Mouse (Mus musculus): Measurements from ENCODE around the gene Rgp1. TPM values are rescaled to one million over a fixed set of nuclear protein-coding genes. Genes with fewer than 3 reads are reported as not detected.

Rgp1 gene
- 28.1 TPM for polyA plus RNA-seq (2014; fragmentation: Illumina TruSeq; extraction: RNeasy Lipid Tissue Mini Kit (QIAGEN cat#74804); ENCODE audit: low read depth, low replicate concordance)

DNA sequence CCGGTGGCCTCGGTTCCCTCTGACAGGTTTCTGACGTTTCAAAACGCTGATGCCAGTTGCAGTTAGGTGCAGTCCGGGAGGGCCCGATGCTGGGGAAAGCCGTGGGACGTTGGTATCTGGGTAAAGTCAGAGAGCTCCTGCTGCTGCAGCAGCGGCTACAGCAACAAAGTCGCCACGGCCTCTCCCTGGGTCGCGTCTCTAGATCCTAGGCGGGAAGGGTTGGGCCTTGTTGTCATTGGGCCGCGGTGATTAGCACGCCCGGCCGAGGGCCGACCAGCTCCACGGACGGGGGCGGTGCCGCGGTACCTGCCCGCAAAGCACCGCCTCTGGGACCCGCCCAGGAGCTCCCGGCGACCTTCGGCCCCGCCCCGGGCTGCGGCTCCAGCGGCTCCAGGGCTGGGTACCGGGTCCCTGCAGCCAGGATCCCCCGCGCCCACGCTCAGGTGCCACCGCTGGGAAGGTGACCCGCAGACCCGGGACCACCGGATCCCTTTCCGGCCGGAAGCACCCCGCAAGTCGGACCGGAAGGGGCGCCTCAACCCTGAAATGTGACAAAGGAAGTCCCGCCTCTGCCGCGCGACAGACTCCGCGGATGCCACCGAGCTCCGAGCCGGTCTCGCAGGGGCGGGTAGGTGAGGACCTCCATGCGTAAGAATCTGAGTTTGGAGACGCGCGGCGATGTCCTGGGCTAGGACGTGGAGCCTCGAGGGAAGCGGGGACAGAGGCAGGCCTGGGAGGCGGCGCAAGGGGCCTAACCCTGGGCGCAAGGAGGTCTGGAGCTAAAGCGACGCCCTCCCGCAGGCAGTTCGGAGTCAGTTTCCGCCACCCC, at the start of gene Rgp1, which contains the start of gene Gba2:
Gene Rgp1 (plus strand): TSS at position 340 of the 829 bp plus-strand sequence.
Gene Gba2 (minus strand): TSS at position 498 of the 829 bp plus-strand sequence.

DNA sequence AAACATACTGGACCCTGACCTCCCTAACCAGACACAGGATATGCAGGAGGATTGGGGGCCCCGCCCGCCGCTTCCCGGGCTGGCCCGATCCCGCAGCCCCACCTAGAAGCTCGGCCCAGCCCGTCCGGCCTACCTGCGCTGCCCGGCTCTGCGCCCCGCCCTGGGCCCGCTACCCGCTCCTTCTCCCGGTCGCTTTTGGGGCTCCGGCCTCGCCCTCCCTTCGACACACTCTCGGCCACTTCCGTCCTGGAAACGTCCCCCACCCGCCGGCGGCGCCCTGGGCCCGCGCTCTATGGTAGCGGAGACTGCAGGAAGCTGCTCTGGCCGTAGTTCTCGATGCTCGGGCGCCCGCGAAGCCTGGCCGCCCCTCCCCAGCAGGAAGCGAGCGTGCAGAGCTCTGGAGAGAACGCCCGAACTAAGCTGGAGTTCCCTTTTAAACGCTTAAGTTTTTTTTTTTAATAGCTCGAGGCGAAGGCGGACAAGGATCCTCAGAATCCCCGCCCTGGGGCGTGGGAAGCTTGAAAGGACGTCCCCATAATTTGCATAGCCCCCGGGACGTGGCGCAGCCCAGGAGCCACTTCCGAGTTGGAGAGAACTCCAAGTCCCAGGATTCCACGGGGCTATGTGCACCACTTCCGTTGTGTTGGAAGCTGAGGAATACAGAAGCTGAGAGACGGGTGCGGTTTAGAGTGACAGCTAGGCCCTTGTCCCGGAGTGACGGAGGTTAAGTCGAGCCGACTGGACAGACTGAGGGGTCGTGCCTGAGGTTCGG, 16.3 kb upstream of the Rgp1 start, which contains the start of the genes Creb3 and Tln1:
Gene Creb3 (plus strand): TSS at position 336 of the 772 bp plus-strand sequence.
Gene Tln1 (minus strand): TSS at position 695 of the 772 bp plus-strand sequence.

DNA sequence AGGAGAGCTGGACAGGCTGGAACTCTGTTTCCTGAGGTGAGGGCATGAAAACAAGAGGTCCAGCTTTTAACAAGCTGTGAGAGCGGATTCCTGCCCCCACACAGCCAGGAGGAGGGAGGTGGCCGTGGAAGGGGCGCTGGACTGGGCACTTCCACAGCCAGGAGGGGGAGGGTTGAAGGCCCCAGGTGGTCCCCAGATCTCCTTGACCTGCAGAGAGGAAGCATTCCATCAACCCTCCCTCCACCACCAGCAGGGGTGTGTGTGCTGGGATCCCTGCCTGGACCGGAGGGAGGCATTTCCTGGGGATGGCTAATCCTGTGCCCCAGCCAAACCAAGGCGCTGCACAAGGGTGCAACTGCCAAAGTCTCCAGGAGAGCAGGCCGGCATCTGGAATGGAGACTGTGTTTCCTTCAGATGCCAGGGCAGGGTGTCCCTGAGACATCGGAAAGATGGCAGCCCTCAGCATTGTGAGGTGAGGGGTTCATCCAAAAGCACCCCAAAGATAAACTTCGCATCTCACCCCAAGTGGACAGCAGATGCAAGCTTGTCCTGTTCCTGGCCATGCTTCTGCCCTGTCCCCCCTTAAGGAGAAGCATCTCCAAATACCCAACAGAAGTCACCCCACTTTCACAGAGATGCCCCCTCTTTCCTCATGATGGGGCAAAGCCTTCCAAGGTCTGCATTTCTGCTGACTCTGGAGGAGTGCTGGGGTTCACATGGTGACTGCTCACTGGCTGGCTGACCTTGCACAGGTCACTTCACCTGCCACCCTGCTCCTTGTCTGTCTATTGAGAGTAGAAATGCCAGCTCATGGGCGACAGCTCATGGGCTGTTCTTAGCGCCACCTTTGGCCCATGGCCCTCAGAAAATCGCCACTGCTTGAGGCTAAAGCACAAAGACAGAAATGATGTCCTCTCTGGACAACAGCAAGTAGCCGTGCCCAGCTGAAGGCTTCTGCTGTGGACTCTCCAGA, 6.2 kb downstream of the Rgp1 start, which contains the start of gene Msmp:
Gene Msmp (minus strand): TSS at position 51 of the 973 bp plus-strand sequence.

DNA sequence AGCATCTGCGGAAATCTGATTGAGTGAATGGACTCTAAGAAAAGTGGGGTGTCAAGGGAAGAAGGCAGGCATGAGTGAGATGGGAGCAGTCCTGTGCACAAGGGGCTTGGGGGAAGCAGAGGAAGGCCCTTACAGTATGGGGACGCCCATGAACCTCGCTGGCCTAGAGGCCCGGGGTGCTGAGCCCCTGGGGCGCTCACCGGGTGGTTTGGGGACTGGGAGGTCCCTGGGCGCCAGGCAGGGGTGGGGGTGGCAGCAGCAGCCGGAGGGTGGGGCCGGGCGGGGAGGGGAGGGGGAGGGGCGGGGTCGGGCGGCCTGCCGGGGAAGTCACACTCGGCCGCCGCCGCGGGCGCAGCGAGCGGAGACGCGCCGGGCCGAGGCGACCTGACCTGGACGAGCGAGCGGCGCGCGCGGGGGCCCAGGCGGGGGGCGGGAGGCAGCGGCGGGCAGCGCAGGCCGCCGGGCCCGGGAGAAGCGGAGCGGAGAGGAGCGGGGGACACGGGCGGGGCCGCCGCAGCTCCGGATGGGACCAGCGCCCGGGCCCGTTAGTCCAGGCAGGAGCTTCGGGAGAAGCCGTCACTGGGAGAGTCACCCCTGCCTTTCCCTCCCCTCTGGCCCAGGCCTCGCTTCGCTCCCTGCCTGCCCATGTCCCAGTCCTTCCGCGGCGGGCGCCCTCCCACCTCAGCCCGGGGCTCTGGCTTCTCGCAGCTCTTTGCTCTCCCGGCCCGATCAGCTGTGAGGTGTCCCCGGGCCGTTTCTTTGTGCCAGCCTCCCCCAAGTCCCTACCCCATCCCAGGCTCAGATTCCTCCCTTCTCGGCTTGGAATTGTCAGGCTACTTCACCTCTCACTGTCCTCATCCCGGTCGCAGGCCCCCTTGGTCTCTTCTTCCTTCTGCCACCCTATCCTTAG, 52.8 kb downstream of the Rgp1 start, which contains the start of gene Npr2:
Gene Npr2 (plus strand): TSS at position 890 of the 910 bp plus-strand sequence.

Other genes with a start within 250 kb of the Rgp1 start
- 28.7 TPM for gene Rusc2, start 196.7 kb upstream of the Rgp1 start, polyA plus RNA-seq (2014; fragmentation: Illumina TruSeq; extraction: RNeasy Lipid Tissue Mini Kit (QIAGEN cat#74804); ENCODE audit: low read depth, low replicate concordance)
- not detected for gene Fam166b, start 149.6 kb upstream of the Rgp1 start, polyA plus RNA-seq (2014; fragmentation: Illumina TruSeq; extraction: RNeasy Lipid Tissue Mini Kit (QIAGEN cat#74804); ENCODE audit: low read depth, low replicate concordance)
- gene Tesk1, start 136.8 kb upstream of the Rgp1 start, polyA plus RNA-seq (2014; fragmentation: Illumina TruSeq; extraction: RNeasy Lipid Tissue Mini Kit (QIAGEN cat#74804); ENCODE audit: low read depth, low replicate concordance), result 33.9 TPM
- gene Cd72, start 124.1 kb upstream of the Rgp1 start, polyA plus RNA-seq (2014; fragmentation: Illumina TruSeq; extraction: RNeasy Lipid Tissue Mini Kit (QIAGEN cat#74804); ENCODE audit: low read depth, low replicate concordance), result 2.3 TPM
- gene Sit1, start 95.0 kb upstream of the Rgp1 start, polyA plus RNA-seq (2014; fragmentation: Illumina TruSeq; extraction: RNeasy Lipid Tissue Mini Kit (QIAGEN cat#74804); ENCODE audit: low read depth, low replicate concordance), result not detected
- gene Ccdc107, start 85.8 kb upstream of the Rgp1 start, polyA plus RNA-seq (2014; fragmentation: Illumina TruSeq; extraction: RNeasy Lipid Tissue Mini Kit (QIAGEN cat#74804); ENCODE audit: low read depth, low replicate concordance), result 48.0 TPM
- gene Arhgef39, start 79.0 kb upstream of the Rgp1 start, polyA plus RNA-seq (2014; fragmentation: Illumina TruSeq; extraction: RNeasy Lipid Tissue Mini Kit (QIAGEN cat#74804); ENCODE audit: low read depth, low replicate concordance), result 1.3 TPM
- 0.92 TPM for gene Car9, start 71.7 kb upstream of the Rgp1 start, polyA plus RNA-seq (2014; fragmentation: Illumina TruSeq; extraction: RNeasy Lipid Tissue Mini Kit (QIAGEN cat#74804); ENCODE audit: low read depth, low replicate concordance)
- 82.5 TPM for gene Tpm2, start 55.0 kb upstream of the Rgp1 start, polyA plus RNA-seq (2014; fragmentation: Illumina TruSeq; extraction: RNeasy Lipid Tissue Mini Kit (QIAGEN cat#74804); ENCODE audit: low read depth, low replicate concordance)
- 32.4 TPM for gene Creb3, start 16.4 kb upstream of the Rgp1 start, polyA plus RNA-seq (2014; fragmentation: Illumina TruSeq; extraction: RNeasy Lipid Tissue Mini Kit (QIAGEN cat#74804); ENCODE audit: low read depth, low replicate concordance)
- 51.7 TPM for gene Tln1, start 16.0 kb upstream of the Rgp1 start, polyA plus RNA-seq (2014; fragmentation: Illumina TruSeq; extraction: RNeasy Lipid Tissue Mini Kit (QIAGEN cat#74804); ENCODE audit: low read depth, low replicate concordance)
- 17.7 TPM for gene Gba2, start 158 bp downstream of the Rgp1 start, polyA plus RNA-seq (2014; fragmentation: Illumina TruSeq; extraction: RNeasy Lipid Tissue Mini Kit (QIAGEN cat#74804); ENCODE audit: low read depth, low replicate concordance)
- gene Msmp, start 5.8 kb downstream of the Rgp1 start, polyA plus RNA-seq (2014; fragmentation: Illumina TruSeq; extraction: RNeasy Lipid Tissue Mini Kit (QIAGEN cat#74804); ENCODE audit: low read depth, low replicate concordance), result not detected
- 50.9 TPM for gene Npr2, start 53.2 kb downstream of the Rgp1 start, polyA plus RNA-seq (2014; fragmentation: Illumina TruSeq; extraction: RNeasy Lipid Tissue Mini Kit (QIAGEN cat#74804); ENCODE audit: low read depth, low replicate concordance)
- gene Spag8, start 74.9 kb downstream of the Rgp1 start, polyA plus RNA-seq (2014; fragmentation: Illumina TruSeq; extraction: RNeasy Lipid Tissue Mini Kit (QIAGEN cat#74804); ENCODE audit: low read depth, low replicate concordance), result not detected
- gene Hint2, start 77.8 kb downstream of the Rgp1 start, polyA plus RNA-seq (2014; fragmentation: Illumina TruSeq; extraction: RNeasy Lipid Tissue Mini Kit (QIAGEN cat#74804); ENCODE audit: low read depth, low replicate concordance), result 196 TPM
- 18.3 TPM for gene Tmem8b, start 90.3 kb downstream of the Rgp1 start, polyA plus RNA-seq (2014; fragmentation: Illumina TruSeq; extraction: RNeasy Lipid Tissue Mini Kit (QIAGEN cat#74804); ENCODE audit: low read depth, low replicate concordance)
- gene Fam221b, start 90.4 kb downstream of the Rgp1 start, polyA plus RNA-seq (2014; fragmentation: Illumina TruSeq; extraction: RNeasy Lipid Tissue Mini Kit (QIAGEN cat#74804); ENCODE audit: low read depth, low replicate concordance), result 0.42 TPM
- gene Olfr70, start 122.1 kb downstream of the Rgp1 start, polyA plus RNA-seq (2014; fragmentation: Illumina TruSeq; extraction: RNeasy Lipid Tissue Mini Kit (QIAGEN cat#74804); ENCODE audit: low read depth, low replicate concordance), result not detected
- not detected for gene Olfr71, start 131.5 kb downstream of the Rgp1 start, polyA plus RNA-seq (2014; fragmentation: Illumina TruSeq; extraction: RNeasy Lipid Tissue Mini Kit (QIAGEN cat#74804); ENCODE audit: low read depth, low replicate concordance)
- 6.5 TPM for gene Hrct1, start 148.5 kb downstream of the Rgp1 start, polyA plus RNA-seq (2014; fragmentation: Illumina TruSeq; extraction: RNeasy Lipid Tissue Mini Kit (QIAGEN cat#74804); ENCODE audit: low read depth, low replicate concordance)
- gene Spaar, start 151.3 kb downstream of the Rgp1 start, polyA plus RNA-seq (2014; fragmentation: Illumina TruSeq; extraction: RNeasy Lipid Tissue Mini Kit (QIAGEN cat#74804); ENCODE audit: low read depth, low replicate concordance), result 5.6 TPM
- not detected for gene Olfr159, start 192.3 kb downstream of the Rgp1 start, polyA plus RNA-seq (2014; fragmentation: Illumina TruSeq; extraction: RNeasy Lipid Tissue Mini Kit (QIAGEN cat#74804); ENCODE audit: low read depth, low replicate concordance)
- not detected for gene Olfr156, start 245.2 kb downstream of the Rgp1 start, polyA plus RNA-seq (2014; fragmentation: Illumina TruSeq; extraction: RNeasy Lipid Tissue Mini Kit (QIAGEN cat#74804); ENCODE audit: low read depth, low replicate concordance)